Mouse (Mus musculus) spleen, adult 10 weeks (tissue): ENCODE data around the gene Zscan4-ps1. TPM values are rescaled to one million over a fixed set of nuclear protein-coding genes. Genes with fewer than 3 reads are reported as not detected.

ENCODE experiments used
- polyA plus RNA-seq: library from polyadenylated mRNA; stranded (reverse); fragments of 350-450 nt; fragmentation: Illumina TruSeq; extraction: RNeasy Lipid Tissue Mini Kit (QIAGEN cat#74804); gene quantifications from one replicate; pipeline ENCODE4 v1.2.3, GENCODE M21; 2015; ENCODE audit warnings: low replicate concordance; ENCODE audit not compliant: insufficient read depth

Gene Zscan4-ps1
- polyA plus RNA-seq: not detected

GRCm38 (mm10) chr7:11069591-11069990 is at the start of gene Zscan4-ps1:
Gene Zscan4-ps1, minus strand, starts transcription at chr7:11069691.

Other genes with a start within 250 kb of the Zscan4-ps1 start
- gene Zscan4b, start 164.6 kb downstream of the Zscan4-ps1 start, polyA plus RNA-seq: not detected
- not detected for gene Zscan4c, start 63.9 kb downstream of the Zscan4-ps1 start, polyA plus RNA-seq
- not detected for gene Zscan4d, start 96.5 kb upstream of the Zscan4-ps1 start, polyA plus RNA-seq
- not detected for gene Zscan4e, start 241.0 kb upstream of the Zscan4-ps1 start, polyA plus RNA-seq